Mouse (Mus musculus): Measurements from ENCODE around the gene Sox9. TPM values are rescaled to one million over a fixed set of nuclear protein-coding genes. Genes with fewer than 3 reads are reported as not detected.

Gene Sox9
- polyA plus RNA-seq (2017; shearing (Covaris generic)) = not detected

DNA sequence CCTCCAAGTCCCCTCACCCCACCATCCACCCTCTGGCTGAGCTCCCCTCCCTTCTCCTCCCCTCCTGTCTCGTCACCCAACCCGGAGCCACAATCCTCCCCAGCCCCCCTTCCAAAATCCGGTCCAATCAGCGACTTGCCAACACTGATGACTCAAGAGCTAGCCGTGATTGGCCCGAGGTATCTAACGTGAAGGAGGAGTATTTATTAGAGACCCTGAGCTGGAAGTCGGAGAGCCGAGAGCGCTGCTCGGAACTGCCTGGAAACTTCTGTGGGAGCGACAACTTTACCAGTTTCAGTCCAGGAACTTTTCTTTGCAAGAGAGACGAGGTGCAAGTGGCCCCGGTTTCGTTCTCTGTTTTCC, at the start of gene Sox9:
TSS of gene Sox9 (plus strand) at position 231 of the 363 bp plus-strand sequence.

